Mouse (Mus musculus) embryonic facial prominence, embryonic 10.5 days (tissue): ENCODE data around the gene Btbd2. TPM values are rescaled to one million over a fixed set of nuclear protein-coding genes. Genes with fewer than 3 reads are reported as not detected.

Experiments used
- DNase-seq: peaks from one replicate; pipeline ENCODE4 v3.0.0-alpha.2; 2017; ENCODE audit warnings: low spot score
- H3K27ac ChIP-seq: fragments of 300-500 bp; sonication (generic); replicated peaks from 2 replicates; pipeline ENCODE4 v1.5.1; 2016; ENCODE audit warnings: mild to moderate bottlenecking
- H3K27me3 ChIP-seq: fragments of 300-500 bp; sonication (generic); replicated peaks from 2 replicates; pipeline ENCODE4 v1.6.1; 2016; ENCODE audit warnings: low read depth, mild to moderate bottlenecking; ENCODE audit not compliant: poor library complexity, severe bottlenecking
- H3K36me3 ChIP-seq: fragments of 300-500 bp; sonication (generic); replicated peaks from 2 replicates; pipeline ENCODE4 v1.6.1; 2016; ENCODE audit warnings: mild to moderate bottlenecking, moderate library complexity
- H3K4me1 ChIP-seq: fragments of 300-500 bp; sonication (generic); 2 replicates; pipeline ENCODE4 v1.6.1; 2016
- H3K4me3 ChIP-seq: fragments of 300-500 bp; sonication (generic); 2 replicates; pipeline ENCODE4 v1.5.1; 2016; ENCODE audit warnings: mild to moderate bottlenecking, moderate library complexity
- H3K9me3 ChIP-seq: fragments of 300-500 bp; sonication (generic); 2 replicates; pipeline ENCODE4 v1.6.1; 2016; ENCODE audit warnings: mild to moderate bottlenecking
- WGBS: fragments of 180-500 bp; shearing (Covaris S2); methylation state at CpG from one replicate; pipeline ENCODE4 v1.1.7; 2016; 5-methylcytosine and 5-hydroxymethylcytosine counted together
- microRNA-seq: library from miRNA; unstranded; fragments of <30 nt; microRNA quantifications from one replicate; pipeline ENCODE4, GENCODE M21; 2017
- polyA plus RNA-seq: library from polyadenylated mRNA; unstranded; fragments of >200 nt; fragmentation: Nextera tagmentation; extraction: Ambion mirVana; gene quantifications from 2 replicates; pipeline ENCODE4 v1.2.1, GENCODE M21; 2016

Btbd2 gene
- polyA plus RNA-seq, 1 experiment from 2014 or later = 84.8 TPM

GRCm38 (mm10) chr10:80604001-80604509 is 52.8 kb downstream of the Btbd2 start:
- DNase-seq = no peak
- Histone ChIP-seq H3K27me3 (no peaks in the 10 kb centered on the region), H3K4me1 (peaks cover 24% of the 10 kb centered on the region), H3K36me3 (peaks cover 41% of the 10 kb centered on the region), H3K4me3 (peak overlapping the region; percentile 85), H3K27ac (0 out of 2 replicates have a peak overlapping the region, but pooled peaks have one; percentile 89), H3K9me3 (no peaks in the 10 kb centered on the region)
- WGBS = 86% methylated on average over 7 of the region's 7 CpGs

- H3K4me1 ChIP-seq = peaks cover 24% of the 10 kb centered on the region
- no peak for DNase-seq
- no peaks in the 10 kb centered on the region for H3K27me3 ChIP-seq
- H3K4me3 ChIP-seq = peak overlapping the region; percentile 85
- peak overlapping the region; percentile 89 for H3K27ac ChIP-seq
- WGBS = 36% methylated on average over 7 of the region's 7 CpGs
- H3K36me3 ChIP-seq = peaks cover 35% of the 10 kb centered on the region
- no peaks in the 10 kb centered on the region for H3K9me3 ChIP-seq
Observed at GRCm38 (mm10) chr10:80603364-80603763, 53.5 kb downstream of the Btbd2 start.

GRCm38 (mm10) chr10:80602698-80603325 is 54.1 kb downstream of the Btbd2 start, which contains the start of the genes Scamp4 and Adat3:
TSS of gene Scamp4 (plus strand) at chr10:80602872.
TSS of gene Adat3 (plus strand) at chr10:80602880.
- peak; percentile 95 for DNase-seq
- no peaks in the 10 kb centered on the region for H3K27me3 ChIP-seq
- peak within 1 kb of the TSS; percentile 89 for H3K27ac ChIP-seq
- H3K36me3 ChIP-seq = peaks cover 29% of the 10 kb centered on the region
- H3K4me1 ChIP-seq = peaks cover 24% of the 10 kb centered on the region
- no peaks in the 10 kb centered on the region for H3K9me3 ChIP-seq
- peak within 1 kb of the TSS; percentile 85 for H3K4me3 ChIP-seq
- under 1% methylated on average over 54 of the region's 54 CpGs for WGBS

- no peaks in the 10 kb centered on the region for H3K4me1 ChIP-seq
- H3K36me3 ChIP-seq = no peaks in the 10 kb centered on the region
- no peak for DNase-seq
- 0 out of 2 replicates have a peak overlapping the region, but pooled peaks have one; percentile 11 for H3K4me3 ChIP-seq
- WGBS = 47% methylated on average over 4 of the region's 4 CpGs
- no peak overlapping the region for H3K27ac ChIP-seq
- H3K9me3 ChIP-seq = no peaks in the 10 kb centered on the region
- no peaks in the 10 kb centered on the region for H3K27me3 ChIP-seq
Observed at GRCm38 (mm10) chr10:80596318-80596717, 60.6 kb downstream of the Btbd2 start.

Small RNA genes within 50 kb of the gene (microRNA-seq; reads per million reads assigned to microRNA genes)
- not detected for gene Mir6912

Other genes with a start within 250 kb of the Btbd2 start
- gene Tcf3, start 223.4 kb downstream of the Btbd2 start, polyA plus RNA-seq = 225 and 235 TPM in 2 replicates
- 0.17 and 0.58 TPM in 2 replicates for gene Onecut3, start 162.2 kb downstream of the Btbd2 start, polyA plus RNA-seq
- gene Atp8b3, start 117.9 kb downstream of the Btbd2 start, polyA plus RNA-seq = 0.51 and 0.75 TPM in 2 replicates
- 34.7 and 35.0 TPM in 2 replicates for gene Rexo1, start 95.5 kb downstream of the Btbd2 start, polyA plus RNA-seq
- 8.5 TPM in 2 replicates for gene Klf16, start 79.8 kb downstream of the Btbd2 start, polyA plus RNA-seq
- gene Abhd17a, start 66.7 kb downstream of the Btbd2 start, polyA plus RNA-seq = 79.8 and 84.9 TPM in 2 replicates
- gene Scamp4, start 54.2 kb downstream of the Btbd2 start, polyA plus RNA-seq = 84.8 and 88.2 TPM in 2 replicates
- 10.9 and 14.1 TPM in 2 replicates for gene Adat3, start 54.2 kb downstream of the Btbd2 start, polyA plus RNA-seq
- gene Gm49322, start 51.0 kb downstream of the Btbd2 start, polyA plus RNA-seq = 5.7 and 6.4 TPM in 2 replicates
- gene Csnk1g2, start 34.2 kb downstream of the Btbd2 start, polyA plus RNA-seq = 198 TPM in 2 replicates
- 118 and 119 TPM in 2 replicates for gene Mknk2, start 21.0 kb upstream of the Btbd2 start, polyA plus RNA-seq
- gene Mob3a, start 44.9 kb upstream of the Btbd2 start, polyA plus RNA-seq = 54.4 and 54.7 TPM in 2 replicates
- gene Izumo4, start 45.1 kb upstream of the Btbd2 start, polyA plus RNA-seq = 10.5 and 10.8 TPM in 2 replicates
- 60.5 and 61.5 TPM in 2 replicates for gene Ap3d1, start 85.2 kb upstream of the Btbd2 start, polyA plus RNA-seq
- 23.5 and 25.0 TPM in 2 replicates for gene Dot1l, start 98.1 kb upstream of the Btbd2 start, polyA plus RNA-seq
- 114 and 127 TPM in 2 replicates for gene Sf3a2, start 141.1 kb upstream of the Btbd2 start, polyA plus RNA-seq
- 181 and 184 TPM in 2 replicates for gene Plekhj1, start 141.6 kb upstream of the Btbd2 start, polyA plus RNA-seq
- 0.11 and 0.17 TPM in 2 replicates for gene Amh, start 148.2 kb upstream of the Btbd2 start, polyA plus RNA-seq
- 0.26 and 0.52 TPM in 2 replicates for gene Jsrp1, start 156.4 kb upstream of the Btbd2 start, polyA plus RNA-seq
- gene Oaz1, start 169.6 kb upstream of the Btbd2 start, polyA plus RNA-seq = 2,205 and 2,316 TPM in 2 replicates
- 1.3 and 1.6 TPM in 2 replicates for gene Lingo3, start 187.0 kb upstream of the Btbd2 start, polyA plus RNA-seq
- 364 TPM in 2 replicates for gene Lsm7, start 198.1 kb upstream of the Btbd2 start, polyA plus RNA-seq
- gene Sppl2b, start 198.2 kb upstream of the Btbd2 start, polyA plus RNA-seq = 45.2 and 45.3 TPM in 2 replicates
- 0.06 and 0.10 TPM in 2 replicates for gene Tmprss9, start 214.8 kb upstream of the Btbd2 start, polyA plus RNA-seq
- gene Timm13, start 243.9 kb upstream of the Btbd2 start, polyA plus RNA-seq = 349 and 359 TPM in 2 replicates